Mouse (Mus musculus) thymus, adult 2 months (tissue): ENCODE measurements at regions not wholly inside any gene's neighbourhood (a gene's known extent, or its start where the extent isn't known, plus 50 kb on each side); places are given as distances from the start of the nearest gene placed in this dataset.

Experiments used
- CTCF ChIP-seq: fragments of 200-500 bp; IDR thresholded peaks from 2 replicates; pipeline ENCODE4 v1.5.1; 2012; ENCODE audit warnings: mild to moderate bottlenecking, control low read depth, low read length, moderate library complexity, borderline replicate concordance; ENCODE audit not compliant: control insufficient read depth, poor library complexity, insufficient read depth; ENCODE audit errors: extremely low read depth
- POLR2A ChIP-seq: fragments of 200-500 bp; IDR thresholded peaks from 2 replicates; pipeline ENCODE4 v1.6.1; 2012; ENCODE audit warnings: mild to moderate bottlenecking, low read length, control low read depth, moderate library complexity; ENCODE audit not compliant: control insufficient read depth, poor library complexity, insufficient read depth; ENCODE audit errors: extremely low read depth

DNA sequence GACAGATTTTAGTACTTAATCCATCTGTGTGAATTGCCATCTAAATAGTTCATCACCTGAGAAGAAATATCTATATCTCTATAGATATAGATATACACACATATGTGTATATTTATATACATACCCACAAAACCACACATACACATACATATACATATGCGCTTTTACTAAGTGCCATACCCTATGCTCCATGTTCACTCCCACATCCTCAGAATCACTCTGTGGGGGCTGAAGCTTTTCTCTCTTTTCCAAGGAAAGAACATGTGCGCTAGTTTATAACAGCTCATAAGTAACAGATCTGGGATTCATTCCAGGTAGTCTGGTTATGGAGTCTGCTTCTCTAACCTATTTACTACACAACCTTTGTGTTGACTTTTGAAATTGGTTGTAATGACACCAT is 471.4 kb downstream of the Tmem161b start:
- TF ChIP-seq POLR2A (no peak), CTCF (no peak)
